Mouse (Mus musculus) lung, postnatal 10 days (tissue): ENCODE measurements around the gene Ehd1.
A peak's percentile ranks its signal among the peaks of the same experiment; 100 is the strongest.

ENCODE experiments used
- DNase-seq: peaks from one replicate; pipeline ENCODE4 v3.0.0; 2021

The Ehd1 gene

GRCm38 (mm10) chr19:6276426-6277421, at the start of gene Ehd1:
TSS of gene Ehd1 (plus strand) at chr19:6276725.
- DNase-seq, result peak; percentile 98

- DNase-seq, result no peak
These were observed 49.8 kb upstream of the Ehd1 start for GRCm38 (mm10) chr19:6226763-6227162.

- DNase-seq, result no peak
These were observed 48.7 kb upstream of the Ehd1 start for GRCm38 (mm10) chr19:6227864-6228263.

DNA sequence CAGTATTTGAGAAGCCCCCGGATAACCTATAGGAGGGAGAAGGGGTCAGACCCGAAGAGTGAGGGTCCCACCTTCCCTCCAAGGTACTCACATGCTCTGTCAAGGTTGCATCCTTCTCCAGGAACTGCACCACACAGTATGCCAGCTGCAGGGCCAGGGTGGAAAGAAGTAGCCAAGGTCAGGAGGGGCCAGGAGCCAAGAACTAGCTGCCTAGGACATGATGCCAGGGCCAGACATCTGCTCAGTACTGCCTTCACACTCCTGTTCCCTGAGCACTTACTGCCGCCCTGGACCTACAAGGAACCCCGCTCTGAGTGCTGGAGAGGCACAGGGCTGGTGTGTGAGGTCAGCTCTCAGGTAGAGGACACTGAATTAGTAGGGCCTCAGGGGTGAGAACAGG, 46.1 kb upstream of the Ehd1 start:
- no peak for DNase-seq

DNA sequence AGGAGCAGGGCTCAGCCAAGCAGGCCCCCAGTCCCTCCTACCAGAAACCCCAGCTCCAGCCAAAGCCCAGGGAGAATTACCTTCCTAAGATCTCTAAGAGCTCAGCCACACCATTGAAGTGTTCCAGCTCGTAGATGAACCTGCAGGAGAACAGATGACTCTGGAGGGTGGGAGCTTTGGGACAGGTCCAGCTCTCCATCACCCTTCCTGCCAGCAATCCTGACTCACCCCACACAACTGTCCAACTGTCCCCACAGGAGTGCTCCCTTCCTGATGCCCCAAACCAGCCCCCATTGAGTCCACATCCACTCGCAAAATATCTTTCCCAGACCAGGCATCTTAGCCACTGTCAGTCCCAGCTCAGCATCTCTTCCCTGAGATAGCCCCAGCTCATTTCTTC, 45.5 kb upstream of the Ehd1 start:
- DNase-seq, result no peak

GRCm38 (mm10) chr19:6233647-6234046, 42.9 kb upstream of the Ehd1 start:
- DNase-seq, result no peak

GRCm38 (mm10) chr19:6234337-6235083, 42.0 kb upstream of the Ehd1 start:
- DNase-seq, result peak; percentile 25

DNA sequence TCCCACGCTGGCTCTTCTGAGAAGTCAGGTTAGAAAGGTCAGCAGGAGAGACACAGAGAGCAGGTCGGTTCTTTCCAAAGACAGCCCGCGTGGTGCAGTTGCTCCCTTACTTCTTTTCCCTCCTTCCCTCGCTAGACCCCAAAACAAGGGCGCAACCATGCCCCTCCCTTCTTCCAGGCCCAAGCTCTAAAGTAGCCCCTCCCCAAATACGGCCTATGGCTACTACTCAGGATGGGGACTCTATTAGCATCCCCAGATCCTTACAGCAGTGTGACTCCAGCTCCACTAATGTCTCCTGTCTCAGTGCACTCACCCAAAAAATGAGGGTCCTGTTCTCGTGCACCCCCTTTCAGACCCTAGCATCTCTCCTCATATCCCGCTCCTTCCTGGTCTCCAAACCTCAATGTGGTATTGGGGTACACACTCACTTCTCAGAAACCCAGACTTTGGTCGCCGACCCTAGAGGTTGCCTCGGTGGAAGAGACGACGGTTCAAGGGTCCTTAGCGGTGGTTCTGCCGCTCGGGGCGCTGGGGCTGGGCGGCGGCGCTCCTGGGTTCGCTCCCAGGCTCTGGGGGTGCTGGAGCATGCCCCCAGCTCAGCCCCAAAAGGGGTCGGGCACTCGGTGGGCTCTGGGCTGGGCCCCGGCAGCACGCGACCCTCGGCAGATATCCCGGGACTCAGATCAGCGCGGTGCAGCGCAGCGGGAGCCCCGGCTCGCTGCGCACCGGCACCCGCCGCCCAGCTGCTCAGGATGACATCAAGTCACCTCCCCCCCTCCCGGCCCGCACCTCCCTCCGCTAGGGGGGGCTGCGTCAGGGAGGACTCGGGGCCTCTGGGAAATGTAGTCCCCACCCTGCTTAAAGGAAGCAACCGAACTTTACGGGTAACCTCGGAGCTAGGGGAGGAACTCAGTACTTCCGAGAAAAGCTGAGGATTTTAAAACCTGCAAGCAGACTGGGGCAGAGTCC, 41.2 kb upstream of the Ehd1 start, which contains the start of gene Ppp2r5b:
TSS of gene Ppp2r5b (minus strand) at position 789 of the 969 bp plus-strand sequence.
- DNase-seq, result peak; percentile 98

GRCm38 (mm10) chr19:6236053-6236441, 40.5 kb upstream of the Ehd1 start:
- peak; percentile 97 for DNase-seq

DNA sequence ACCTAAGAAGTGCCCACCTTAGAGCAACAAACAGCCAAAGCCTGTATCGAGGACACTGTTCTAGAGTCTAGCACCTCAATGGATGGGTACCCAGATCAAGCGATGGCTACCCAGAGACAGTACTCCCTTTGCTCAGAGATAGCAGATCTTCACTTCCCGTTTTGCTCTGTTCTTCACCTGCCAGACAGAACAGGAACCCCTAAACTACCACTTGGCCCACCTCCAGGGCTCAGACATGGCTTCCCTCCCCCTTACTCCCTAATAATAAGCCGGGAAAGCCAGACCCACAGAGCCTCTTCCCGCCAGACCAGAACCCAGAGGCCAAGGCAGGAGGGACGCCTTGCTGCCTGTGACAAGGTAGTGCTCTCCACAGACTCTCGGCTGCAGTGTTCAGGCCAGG, 39.7 kb upstream of the Ehd1 start:
- peak; percentile 19 for DNase-seq

- DNase-seq, result no peak
These were observed 37.8 kb upstream of the Ehd1 start for GRCm38 (mm10) chr19:6238740-6239139.

DNA sequence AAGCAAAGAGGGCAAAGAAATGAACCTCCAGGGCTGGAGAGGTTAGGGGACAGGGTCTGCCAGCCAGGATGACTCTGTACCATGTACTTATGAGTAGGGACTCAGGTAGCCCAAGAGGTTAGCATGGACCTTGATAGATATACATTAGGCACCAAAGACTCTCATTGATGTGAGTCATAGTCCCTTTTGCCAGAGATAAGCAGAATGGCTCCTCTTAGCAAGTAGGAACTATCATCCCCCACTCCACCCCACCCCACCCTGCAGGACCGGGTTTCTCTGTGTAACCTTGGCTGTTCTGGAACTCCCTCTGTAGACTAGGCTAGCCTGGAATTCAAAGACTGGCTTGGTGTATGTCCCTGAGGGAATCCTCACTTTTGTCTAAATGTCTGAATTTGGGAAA, 36.4 kb upstream of the Ehd1 start:
- DNase-seq, result no peak

- DNase-seq, result no peak
These were observed 35.8 kb upstream of the Ehd1 start for GRCm38 (mm10) chr19:6240725-6241124.

DNA sequence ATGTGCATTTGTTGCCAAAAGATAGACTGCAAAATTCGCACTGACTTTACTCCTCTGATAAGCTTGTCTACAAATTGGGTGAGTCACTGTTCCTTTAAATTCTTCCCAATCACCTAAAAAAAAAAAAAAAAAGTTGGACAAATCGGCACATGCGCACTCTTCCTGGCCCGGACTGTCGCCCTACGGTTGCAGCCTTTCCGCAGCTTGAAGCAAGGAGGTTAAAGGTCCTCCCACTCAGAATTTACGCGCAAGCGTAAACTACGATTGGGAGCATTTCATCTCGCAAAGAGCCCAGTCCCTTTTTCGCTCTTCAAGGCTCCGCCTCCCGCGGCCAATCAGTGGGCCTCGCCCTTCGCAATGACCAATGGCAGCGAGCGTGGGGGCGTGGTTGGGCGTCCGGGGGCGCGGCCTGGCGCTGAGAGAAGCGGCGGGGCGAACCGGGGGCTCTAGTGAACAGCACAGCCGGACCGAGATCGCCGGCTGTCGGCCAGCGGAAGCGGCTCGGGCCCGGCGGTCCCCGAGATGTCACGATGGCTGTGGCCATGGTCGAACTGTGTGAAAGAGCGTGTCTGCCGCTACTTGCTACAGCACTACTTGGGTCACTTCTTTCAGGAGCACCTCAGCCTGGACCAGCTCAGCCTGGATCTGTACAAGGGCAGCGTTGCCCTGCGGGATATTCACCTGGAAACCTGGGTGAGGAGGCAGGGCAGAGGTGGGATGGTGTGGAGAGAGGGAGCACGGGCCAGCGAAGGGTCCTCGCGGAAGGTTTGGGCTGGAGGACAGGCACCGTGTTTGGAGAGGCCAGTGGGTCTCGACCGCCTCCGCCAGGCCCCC, 35.0 kb upstream of the Ehd1 start, which contains the start of gene Atg2a:
TSS of gene Atg2a (plus strand) at position 395 of the 834 bp plus-strand sequence.
- peak; percentile 100 for DNase-seq

DNA sequence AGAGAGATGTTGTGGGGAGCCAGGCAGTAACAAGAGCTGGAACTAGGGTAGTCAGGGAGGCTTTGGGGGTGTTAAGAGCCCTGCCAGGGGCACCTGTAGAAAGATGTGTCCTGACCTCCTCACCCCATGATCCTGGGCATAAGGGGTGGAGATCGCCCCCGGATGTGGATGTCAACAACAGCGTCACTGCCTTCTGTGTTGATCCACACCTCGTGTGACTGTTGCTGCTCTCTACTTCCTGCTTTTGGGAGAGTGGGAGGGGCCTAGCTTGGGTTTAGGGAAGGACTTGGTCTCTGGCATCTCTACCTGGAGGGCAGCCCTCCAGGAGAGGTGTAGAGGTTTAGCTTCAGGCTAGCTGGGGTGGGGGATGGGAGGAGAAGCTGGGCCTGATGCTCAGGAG, 34.2 kb upstream of the Ehd1 start:
- peak; percentile 84 for DNase-seq

DNA sequence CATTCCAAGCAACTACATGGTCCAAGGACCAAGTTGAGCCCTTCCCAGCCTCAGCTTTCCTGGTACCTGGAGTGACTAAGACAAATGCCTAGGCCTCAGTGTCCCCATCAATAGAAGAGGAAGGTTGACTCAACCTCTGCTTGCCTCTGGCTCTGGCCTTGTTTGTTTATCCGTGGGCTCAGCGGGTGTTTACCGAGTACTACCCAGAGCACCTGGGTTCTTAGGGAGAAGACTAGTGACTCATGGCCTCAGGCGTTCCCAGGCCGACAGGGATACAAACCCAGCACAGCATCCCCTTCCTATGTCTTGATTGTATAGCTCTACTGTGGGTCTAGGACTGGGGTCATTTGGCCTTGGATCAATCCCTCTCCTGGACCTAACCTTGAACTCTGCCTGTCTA, 33.3 kb upstream of the Ehd1 start:
- DNase-seq, result no peak

DNA sequence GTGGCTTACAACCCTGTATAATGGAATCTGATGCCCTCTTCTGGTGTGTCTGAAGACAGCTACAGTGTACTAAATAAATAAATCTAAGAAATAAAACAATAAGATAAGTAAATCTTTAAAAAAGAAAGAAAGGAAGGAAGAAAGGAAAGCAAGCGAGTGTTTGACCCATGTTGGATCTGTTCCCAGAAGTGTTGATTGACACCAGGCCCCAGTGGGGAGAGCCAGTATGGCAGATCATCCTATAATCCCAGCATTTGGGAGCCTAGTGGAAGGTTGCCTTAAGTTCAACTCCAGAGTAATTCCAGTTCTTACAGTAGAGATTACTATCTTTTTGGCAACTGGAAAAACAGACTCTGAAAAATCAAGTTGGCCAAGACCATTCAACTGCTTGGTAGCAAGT, 30.7 kb upstream of the Ehd1 start:
- DNase-seq, result no peak

DNA sequence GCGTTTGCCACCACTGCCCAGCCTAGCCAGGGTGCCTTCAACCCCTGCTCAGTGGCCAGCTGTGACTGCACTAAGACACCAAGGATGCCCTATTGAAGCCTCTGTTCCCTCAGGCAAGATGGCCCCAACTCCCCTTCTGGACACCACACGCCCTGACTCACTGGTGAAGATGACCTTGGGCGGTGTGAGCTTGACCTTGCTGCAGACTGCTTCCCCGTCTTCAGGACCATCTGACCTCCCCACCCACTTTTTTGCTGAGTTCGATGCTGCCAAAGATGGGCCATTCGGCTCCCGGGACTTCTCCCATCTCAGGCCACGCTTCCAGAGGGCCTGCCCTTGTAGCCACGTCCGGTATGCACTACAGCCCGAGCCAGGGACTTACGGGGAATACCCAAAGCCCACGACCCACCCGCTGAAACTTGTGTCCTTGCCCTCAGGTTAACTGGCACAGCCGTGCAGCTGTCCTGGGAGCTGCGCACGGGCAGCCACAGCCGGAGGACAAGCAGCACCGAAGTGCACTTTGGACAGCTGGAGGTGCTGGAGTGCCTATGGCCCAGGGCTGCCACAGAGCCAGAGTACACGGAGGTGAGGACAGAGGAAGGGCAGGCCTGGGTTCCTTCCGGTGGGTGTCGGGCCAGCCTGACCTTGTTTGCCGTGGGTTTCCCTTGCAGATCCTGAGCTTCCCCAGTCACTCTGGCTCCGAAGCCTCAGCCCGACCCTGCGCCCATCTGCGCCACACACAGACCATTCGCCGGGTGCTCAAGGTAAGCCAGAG, 28.8 kb upstream of the Ehd1 start:
- no peak for DNase-seq

- DNase-seq, result no peak
These were observed 23.5 kb upstream of the Ehd1 start for GRCm38 (mm10) chr19:6253021-6253420.

- DNase-seq, result peak; percentile 55
These were observed 16.1 kb upstream of the Ehd1 start for GRCm38 (mm10) chr19:6260428-6260827.

- DNase-seq, result no peak
These were observed 15.6 kb upstream of the Ehd1 start for GRCm38 (mm10) chr19:6260946-6261345.
